Mouse (Mus musculus) c-Kit-positive CD71-negative TER-119-negative erythroid progenitor cells, embryonic 14.5 days (primary cell): Measurements from ENCODE around the gene Fam149a.

Experiments used
- DNase-seq: peaks from one replicate; pipeline ENCODE4 v3.0.0-alpha.2; 2013; ENCODE audit warnings: low read depth

The Fam149a gene

GRCm38 (mm10) chr8:45381963-45382347 lies at the start of gene Fam149a:
Gene Fam149a, minus strand, starts transcription at chr8:45382291.
- no peak for DNase-seq

DNA sequence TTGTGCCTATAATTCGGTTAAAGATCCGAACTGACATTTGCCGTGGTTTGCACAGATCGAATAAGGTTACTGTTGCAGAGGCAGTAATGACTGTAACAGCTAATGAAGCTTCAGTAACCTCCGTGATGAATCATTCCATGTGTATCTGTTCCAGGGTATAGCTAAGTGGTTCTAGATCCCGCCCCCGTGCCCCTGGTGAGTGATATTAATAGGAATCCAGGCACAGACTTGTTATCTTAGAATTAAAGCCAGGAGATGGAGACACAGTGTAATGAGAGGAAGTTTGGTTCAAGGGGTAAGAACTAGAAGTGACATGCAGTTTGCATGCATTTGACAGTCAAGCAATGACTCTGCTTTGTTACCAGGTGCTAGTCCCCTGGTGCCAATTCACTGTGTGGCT lies 38.1 kb upstream of the Fam149a start:
- no peak for DNase-seq

DNA sequence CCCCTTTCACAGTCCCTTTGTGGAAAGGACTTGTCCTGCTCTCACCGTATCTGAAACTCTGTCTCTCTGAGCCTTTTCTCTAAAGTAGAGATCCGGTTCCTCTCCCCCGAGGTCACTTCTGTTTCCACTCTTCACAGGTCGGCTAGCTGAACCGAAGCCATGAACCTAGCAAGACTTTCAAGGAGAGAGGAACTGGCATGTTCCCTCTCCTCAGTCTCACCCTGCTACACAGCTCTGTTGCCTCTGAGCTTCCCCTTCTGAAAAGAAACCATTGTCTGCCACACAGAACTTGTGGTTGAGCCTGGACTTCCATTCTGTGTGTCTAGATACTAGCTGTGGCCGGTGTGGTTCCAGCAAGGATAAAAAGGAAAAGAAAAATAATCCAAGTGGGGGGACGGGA lies 32.9 kb upstream of the Fam149a start:
- peak; percentile 16 for DNase-seq

DNA sequence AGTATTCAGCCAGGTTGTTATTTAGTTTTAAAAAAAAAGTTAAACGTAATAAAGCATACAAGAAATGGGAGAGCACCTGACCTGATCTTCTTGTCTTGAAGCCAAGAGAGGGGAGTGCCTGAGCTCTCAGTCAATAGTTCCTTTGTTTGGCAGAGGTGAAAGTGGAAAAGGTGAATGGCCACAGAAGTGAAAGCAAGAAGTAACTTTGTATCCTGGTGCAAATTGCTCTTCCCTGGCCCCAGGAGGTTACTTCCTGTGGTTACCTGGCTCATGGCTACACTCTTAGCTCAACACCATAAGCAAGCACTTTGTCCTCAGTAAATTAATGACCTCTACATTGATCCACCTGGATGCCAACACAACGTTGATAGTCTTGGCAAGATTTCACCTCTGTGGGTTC lies 28.8 kb upstream of the Fam149a start, which contains the start of gene Tlr3:
Tlr3 (minus strand) TSS at position 199 of the 400 bp plus-strand sequence.
- no peak for DNase-seq

GRCm38 (mm10) chr8:45410146-45410880 lies 28.2 kb upstream of the Fam149a start:
- DNase-seq, result no peak

DNA sequence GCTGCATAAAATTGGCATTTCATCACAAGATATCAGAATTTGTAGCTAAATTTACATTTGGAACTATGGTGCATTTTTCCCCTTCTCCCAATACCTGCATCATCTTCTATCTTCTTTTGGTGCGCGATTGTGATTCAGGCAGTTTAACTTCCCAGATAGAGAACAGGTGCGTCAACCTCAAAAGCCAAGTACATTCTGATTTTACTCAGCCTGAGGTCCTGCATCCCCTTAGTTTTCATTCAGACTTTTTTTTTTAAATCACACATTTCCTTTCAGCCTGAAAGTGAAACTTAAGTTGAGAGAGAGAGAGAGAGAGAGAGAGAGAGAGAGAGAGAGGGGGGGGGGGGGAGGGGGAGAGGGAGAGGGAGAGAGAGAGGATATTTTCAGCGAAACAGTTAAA lies 27.6 kb upstream of the Fam149a start:
- no peak for DNase-seq

DNA sequence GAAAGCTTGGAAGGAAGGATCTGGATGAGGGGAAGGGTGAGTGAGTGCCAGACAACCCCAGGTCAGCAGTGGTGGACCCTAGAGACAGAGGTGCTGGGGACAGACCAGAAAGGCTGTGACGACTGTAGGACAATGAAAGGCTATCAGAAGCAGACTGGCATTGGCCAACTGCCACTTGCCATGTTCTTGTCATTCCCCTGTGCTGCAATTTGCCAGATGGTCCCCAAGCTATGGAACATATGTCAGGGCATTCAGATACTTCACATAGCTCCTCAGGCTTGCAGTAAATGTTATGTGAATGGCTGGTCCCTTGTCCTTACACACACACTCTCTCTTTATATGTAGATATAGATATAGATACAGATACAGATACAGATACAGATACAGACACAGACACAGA lies 1.2 kb upstream of the Fam149a start:
- no peak for DNase-seq

DNA sequence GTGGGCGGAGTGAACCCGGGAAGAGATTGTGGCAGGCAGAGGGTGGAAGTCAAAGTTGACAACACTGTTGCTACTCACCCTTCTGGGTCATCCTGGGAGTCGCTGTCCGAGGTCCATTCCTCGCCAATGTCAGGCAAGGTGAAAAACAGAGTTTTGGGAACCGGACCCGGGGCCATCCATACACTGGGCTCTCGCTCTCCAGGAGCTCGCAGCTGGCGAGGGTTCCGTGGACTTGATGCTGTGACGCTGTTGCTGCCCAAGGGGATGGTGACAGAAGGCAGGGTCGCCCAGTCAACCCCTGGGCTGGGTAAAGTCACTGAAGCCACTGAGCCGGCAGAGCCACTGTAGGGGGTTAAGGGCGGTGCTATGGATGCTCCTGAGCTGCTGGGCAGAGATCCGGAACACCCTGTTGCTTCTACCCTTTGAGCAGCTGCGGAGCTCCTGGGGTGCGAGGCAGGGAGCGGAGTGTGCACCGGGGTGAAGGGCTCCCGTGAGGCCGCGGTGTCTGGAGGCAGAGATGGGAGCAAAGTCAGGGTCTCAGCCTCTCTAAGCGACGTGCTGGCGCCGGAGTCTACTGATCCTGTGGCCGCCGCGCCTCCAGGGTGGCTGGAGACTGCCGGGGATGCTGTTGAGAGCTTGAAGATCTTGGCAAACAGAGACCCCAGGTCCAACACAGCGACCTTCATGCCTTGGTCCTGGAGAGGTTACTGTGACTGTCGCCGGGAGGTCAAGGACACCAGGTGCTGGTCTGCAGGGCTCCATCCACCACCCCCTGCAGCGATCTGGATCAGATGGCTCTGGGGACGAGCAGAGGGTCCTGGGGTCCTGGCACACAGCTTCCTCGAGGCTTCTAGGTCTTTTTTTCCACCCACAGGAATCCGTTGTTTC lies 772 bp downstream of the Fam149a start:
- DNase-seq, result no peak

GRCm38 (mm10) chr8:45380598-45380997 lies 1.5 kb downstream of the Fam149a start:
- no peak for DNase-seq

- DNase-seq, result no peak
Measured at GRCm38 (mm10) chr8:45374071-45374470, 8.0 kb downstream of the Fam149a start.

- peak; percentile 9 for DNase-seq
Measured at GRCm38 (mm10) chr8:45367154-45367553, 14.9 kb downstream of the Fam149a start.

DNA sequence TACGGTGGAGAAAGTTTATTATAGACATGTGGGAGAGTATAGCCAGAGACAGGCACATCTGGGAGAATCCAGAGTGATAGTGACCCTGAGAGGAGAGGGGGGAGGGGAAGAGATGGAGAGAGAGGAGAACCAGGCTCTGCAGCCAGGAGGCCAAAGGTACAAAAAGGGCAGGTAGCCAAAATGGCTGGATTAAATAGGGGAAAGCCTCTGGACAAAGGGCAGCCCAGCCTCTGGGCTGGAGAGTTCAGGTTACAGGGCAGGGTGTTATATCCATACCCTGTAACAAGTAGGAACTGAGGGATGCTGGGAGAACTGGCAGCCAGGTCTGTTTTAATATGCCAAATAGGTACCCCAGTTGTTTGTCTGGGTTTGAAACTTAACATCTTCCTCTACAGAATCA lies 18.9 kb downstream of the Fam149a start:
- DNase-seq, result no peak

- no peak for DNase-seq
Measured at GRCm38 (mm10) chr8:45362323-45362722, 19.8 kb downstream of the Fam149a start.

- no peak for DNase-seq
Measured at GRCm38 (mm10) chr8:45359091-45359605, 22.9 kb downstream of the Fam149a start.

GRCm38 (mm10) chr8:45358132-45358918 lies 23.8 kb downstream of the Fam149a start:
- no peak for DNase-seq

- DNase-seq, result no peak
Measured at GRCm38 (mm10) chr8:45355809-45356208, 26.3 kb downstream of the Fam149a start.

DNA sequence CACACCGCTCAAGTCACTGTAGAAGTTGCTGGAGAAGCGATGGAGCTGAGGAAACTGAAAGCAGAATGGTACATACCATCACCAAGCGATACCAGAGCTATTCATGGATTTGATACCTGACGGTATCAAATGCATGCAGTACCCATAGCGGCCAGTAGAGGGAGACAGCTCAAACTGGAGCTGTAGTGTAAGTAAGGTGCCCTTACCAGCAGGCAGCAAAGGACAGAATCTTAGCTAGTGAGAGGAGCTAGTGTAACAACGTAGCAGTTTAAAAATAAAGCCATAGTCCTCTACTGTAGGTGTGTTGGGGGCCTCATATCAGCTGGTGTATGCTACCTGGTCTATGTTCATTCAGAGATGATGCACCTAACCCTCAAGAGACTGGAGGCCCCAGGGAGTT lies 37.1 kb downstream of the Fam149a start:
- peak; percentile 47 for DNase-seq

DNA sequence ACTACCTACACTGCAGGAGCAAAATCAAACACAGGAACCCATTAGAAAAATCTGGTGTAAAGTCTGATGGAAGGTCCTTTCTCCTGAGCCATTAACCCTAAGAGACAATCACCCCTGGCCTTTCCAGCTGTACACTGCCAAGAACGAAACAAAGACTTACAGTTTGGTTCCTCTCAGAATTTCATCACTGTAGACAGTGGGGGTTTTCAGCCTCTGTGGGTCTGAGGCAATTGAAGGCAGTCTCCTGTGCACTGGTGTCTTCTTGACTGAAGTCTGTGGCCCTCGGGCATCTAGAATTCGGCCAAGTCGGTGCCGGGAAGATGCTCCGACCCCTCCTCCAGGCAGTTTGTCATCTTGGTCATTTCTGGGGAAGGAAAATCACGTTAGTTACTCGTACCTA lies 37.8 kb downstream of the Fam149a start:
- DNase-seq, result no peak

GRCm38 (mm10) chr8:45341630-45342628 lies 40.2 kb downstream of the Fam149a start:
- no peak for DNase-seq

DNA sequence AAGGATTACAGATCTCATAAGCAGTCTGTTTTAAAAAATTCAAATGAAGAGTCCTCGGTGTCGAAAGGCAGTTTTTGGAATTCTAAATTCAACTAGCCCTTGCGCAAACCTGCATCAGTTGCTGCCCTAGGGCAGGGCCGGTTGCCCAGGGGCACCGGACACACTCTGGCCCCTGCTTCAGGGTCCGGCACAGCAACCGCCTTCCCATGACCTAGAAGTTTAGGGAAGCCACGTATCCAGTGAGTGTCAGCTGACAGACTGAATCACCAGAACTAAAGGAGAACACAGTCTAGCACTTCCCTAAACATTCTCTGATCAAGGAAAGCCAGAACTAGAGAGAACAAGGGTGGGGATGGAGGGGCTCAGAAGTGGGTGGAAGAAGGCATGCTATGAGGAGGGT lies 48.6 kb downstream of the Fam149a start:
- no peak for DNase-seq
